Mouse (Mus musculus) 3T3-L1 (cell line): ENCODE measurements around the gene Rab11b.

Source experiments
- DNase-seq: peaks from one replicate; pipeline ENCODE4 v3.0.0-alpha.2; 2015; ENCODE audit warnings: low read depth, low spot score

The Rab11b gene

GRCm38 (mm10) chr17:33717982-33718381, 42.3 kb downstream of the Rab11b start:
- no peak for DNase-seq

GRCm38 (mm10) chr17:33717246-33717645, 43.1 kb downstream of the Rab11b start:
- no peak for DNase-seq

- DNase-seq, result no peak
These were observed 45.6 kb downstream of the Rab11b start for GRCm38 (mm10) chr17:33714779-33715178.

- DNase-seq, result no peak
These were observed 47.1 kb downstream of the Rab11b start for GRCm38 (mm10) chr17:33713271-33713670.

- no peak for DNase-seq
These were observed 50.5 kb downstream of the Rab11b start for GRCm38 (mm10) chr17:33709834-33710233.

- no peak for DNase-seq
These were observed 57.2 kb downstream of the Rab11b start for GRCm38 (mm10) chr17:33703091-33703490.

GRCm38 (mm10) chr17:33702178-33702577, 58.2 kb downstream of the Rab11b start:
- no peak for DNase-seq

GRCm38 (mm10) chr17:33695471-33695870, 64.9 kb downstream of the Rab11b start:
- DNase-seq, result peak; percentile 79
